ENCODE assay signal across 8 mouse cellular contexts in genomic region chr12:40445206-40445605, GRCm38 (mm10). TPM values are rescaled to one million over a fixed set of nuclear protein-coding genes. Genes with fewer than 3 reads are reported as not detected.
DNase-seq lines count a peak whose midpoint lies in the region; ATAC-seq and TF ChIP-seq lines count a peak whose summit lies in the region.

No protein-coding gene starts in this region.

- H3K9me3 ChIP-seq in MEL (replicated peaks; ENCODE audit: insufficient read depth, low read length), result no peaks in the 10 kb centered on the region
- H3K9me3 ChIP-seq in forebrain, embryonic 11.5 days (ENCODE audit: control insufficient read depth, low read length), result no peaks in the 10 kb centered on the region
- H3K9me3 ChIP-seq in midbrain, embryonic 13.5 days, result no peaks in the 10 kb centered on the region

- ATAC-seq in frontal cortex, adult (ENCODE audit: low TSS enrichment), result peak; percentile 17
- ATAC-seq in forebrain, embryonic 11.5 days (replicated peaks; ENCODE audit: low FRiP score), result peak; percentile 7
- peak; percentile 5 for ATAC-seq in midbrain, embryonic 13.5 days

- TF ChIP-seq EP300 in MEL (IDR thresholded peaks at IDR 0.05; ENCODE audit: low read depth in 1 of 2, low read length in 2 of 2), result no peak

- TF ChIP-seq POLR2A in MEL (IDR thresholded peaks at IDR 0.05; ENCODE audit: control insufficient read depth in 1 of 2, insufficient read depth in 1 of 2, low read depth in 1 of 2, low read length in 2 of 2, poor library complexity in 1 of 2), result no peak

- no peaks in the 10 kb centered on the region; a peak in 2 of 4 replicates for H3K4me1 ChIP-seq in MEL (ENCODE audit: control insufficient read depth in 1 of 2, insufficient read depth in 2 of 2, low read length in 2 of 2)
- H3K4me1 ChIP-seq in forebrain, embryonic 11.5 days (replicated peaks; ENCODE audit: control insufficient read depth, insufficient read depth, low read length), result no peaks in the 10 kb centered on the region
- H3K4me1 ChIP-seq in midbrain, embryonic 13.5 days (replicated peaks), result peaks cover 28% of the 10 kb centered on the region

- TF ChIP-seq CTCF in MEL (IDR thresholded peaks at IDR 0.05 in 2 of 3, conservative IDR thresholded peaks at IDR 0.05 in 1 of 3; ENCODE audit: control insufficient read depth in 1 of 3, insufficient read depth in 1 of 3, low read depth in 2 of 3, low read length in 3 of 3, poor library complexity in 1 of 3, severe bottlenecking in 1 of 3), result no peak

- peak overlapping the region; percentile 87 for H3K4me3 ChIP-seq in MEL (ENCODE audit: control insufficient read depth in 1 of 2, insufficient read depth in 1 of 2, low read depth in 2 of 2, low read length in 2 of 2)
- peak overlapping the region; percentile 74 for H3K4me3 ChIP-seq in forebrain, embryonic 11.5 days (ENCODE audit: low read depth, low read length)
- peak overlapping the region; percentile 77 for H3K4me3 ChIP-seq in midbrain, embryonic 13.5 days (replicated peaks)

- DNase-seq in frontal cortex, postnatal 36 days (ENCODE audit: low spot score in 2 of 2), result no peak
- no peak for DNase-seq in MEL (ENCODE audit: low read depth, low spot score)
- DNase-seq in forebrain, embryonic 11.5 days (ENCODE audit: low spot score), result no peak
- peak; percentile 28 for DNase-seq in large intestine, adult 2 months (ENCODE audit: low read depth, low spot score)
- DNase-seq in adrenal gland, adult (ENCODE audit: inconsistent age in 2 of 2, low spot score in 1 of 2), result no peak
- DNase-seq in adrenal gland, adult 18-20 months (ENCODE audit: low spot score in 2 of 2), result no peak

- H3K79me2 ChIP-seq in MEL (ENCODE audit: control insufficient read depth, insufficient read depth, low read length, poor library complexity), result no peaks in the 10 kb centered on the region

- no peak overlapping the region for H3K27ac ChIP-seq in MEL (ENCODE audit: control insufficient read depth, low read depth, low read length)
- no peak overlapping the region for H3K27ac ChIP-seq in forebrain, embryonic 11.5 days (ENCODE audit: low read depth, low read length)
- no peak overlapping the region for H3K27ac ChIP-seq in midbrain, embryonic 13.5 days

- H3K9ac ChIP-seq in MEL (ENCODE audit: control insufficient read depth, low read depth, low read length, poor library complexity, severe bottlenecking), result peak overlapping the region; percentile 58
- H3K9ac ChIP-seq in forebrain, embryonic 11.5 days (ENCODE audit: low read length), result peak overlapping the region; percentile 62
- peak overlapping the region; percentile 65 for H3K9ac ChIP-seq in midbrain, embryonic 13.5 days (replicated peaks)

- TF ChIP-seq RAD21 in MEL (IDR thresholded peaks at IDR 0.05; ENCODE audit: low read depth, low read length), result no peak

- WGBS in forebrain, embryonic 11.5 days, result under 1% methylated on average over 16 of the region's 16 CpGs
- under 1% methylated on average over 16 of the region's 16 CpGs for WGBS in large intestine, adult 2 months
- 1% methylated on average over 16 of the region's 16 CpGs for WGBS in midbrain, embryonic 13.5 days

- peaks cover 7 to 10% of the 10 kb centered on the region in 2 experiments for H3K27me3 ChIP-seq in MEL (ENCODE audit: control insufficient read depth in 1 of 2, insufficient read depth in 2 of 2, low read length in 2 of 2)
- H3K27me3 ChIP-seq in forebrain, embryonic 11.5 days (ENCODE audit: control insufficient read depth, insufficient read depth, low read length), result no peaks in the 10 kb centered on the region; the same call in 1 of the 2 replicates
- H3K27me3 ChIP-seq in midbrain, embryonic 13.5 days, result 0 out of 2 replicates have a peak, but pooled peaks cover 3% of the 10 kb centered on the region

- peaks cover 0 to 3% of the 10 kb centered on the region in 2 experiments; a peak in 1 of 4 replicates for H3K36me3 ChIP-seq in MEL (ENCODE audit: control insufficient read depth in 1 of 2, insufficient read depth in 2 of 2, low read length in 2 of 2)
- H3K36me3 ChIP-seq in forebrain, embryonic 11.5 days (ENCODE audit: control insufficient read depth, insufficient read depth, low read length), result no peaks in the 10 kb centered on the region
- H3K36me3 ChIP-seq in midbrain, embryonic 13.5 days, result no peaks in the 10 kb centered on the region

- H3K4me2 ChIP-seq in forebrain, embryonic 11.5 days (ENCODE audit: low read depth, low read length, severe bottlenecking), result peak overlapping the region; percentile 73
- peak overlapping the region; percentile 77 for H3K4me2 ChIP-seq in midbrain, embryonic 13.5 days (replicated peaks)

TF ChIP-seq in MEL, 35 proteins besides CTCF, POLR2A, EP300 and RAD21:
- peak; percentile 65; the same call in 1 of the 2 replicates for TF ChIP-seq BHLHE40 (IDR thresholded peaks at IDR 0.05; ENCODE audit: borderline replicate concordance, low read depth, low read length)
- TF ChIP-seq RCOR1 (IDR thresholded peaks at IDR 0.05; ENCODE audit: low read depth, low read length), result peak; percentile 56; the same call in 1 of the 2 replicates
- TF ChIP-seq MAX (IDR thresholded peaks at IDR 0.05; ENCODE audit: low read length), result 0 out of 2 replicates have a peak, but pooled peaks have one; percentile 36
- TF ChIP-seq NRF1 (IDR thresholded peaks at IDR 0.05; ENCODE audit: insufficient read depth, low read depth, low read length, poor library complexity, severe bottlenecking), result no peak
- peak; percentile 70; the same call in 1 of the 2 replicates for TF ChIP-seq MXI1 (IDR thresholded peaks at IDR 0.05; ENCODE audit: low read depth, low read length)

RNA-seq across cellular contexts. Expression of gene Zfp277, which starts 0.5 kb away (rescaled TPM):
- 1.1 TPM in 2 replicates for total RNA-seq in MEL (2012; rRNA removed)
- polyA plus RNA-seq in MEL (2012; ENCODE audit: insufficient read depth in 1 of 2, insufficient read length in 2 of 2, low read depth in 1 of 2, low replicate concordance in 2 of 2, missing spikeins in 1 of 2), result 1 to 10 TPM in 1 of 2 experiments, not detected in 1; 1.9 TPM
- polyA plus RNA-seq in forebrain, embryonic 11.5 days (2014; fragmentation: Nextera tagmentation; extraction: Ambion mirVana), result 36.5 and 38.7 TPM in 2 replicates
- polyA plus RNA-seq in large intestine, adult 2 months (2012; rRNA removed), result 5.9 and 6.4 TPM in 2 replicates
- 26.9 and 28.9 TPM in 2 replicates for polyA plus RNA-seq in midbrain, embryonic 13.5 days (2015; fragmentation: Nextera tagmentation; extraction: Ambion mirVana)
- 10 to 100 TPM; 11.6 to 15.2 TPM for total RNA-seq in adrenal gland, adult 18-20 months (2021)

RNA-seq across cellular contexts. Expression of gene Dock4, which starts 0.5 kb away (rescaled TPM):
- 0.08 and 0.13 TPM in 2 replicates for total RNA-seq in MEL (2012; rRNA removed)
- polyA plus RNA-seq in MEL (2012; ENCODE audit: insufficient read depth in 1 of 2, insufficient read length in 2 of 2, low read depth in 1 of 2, low replicate concordance in 2 of 2, missing spikeins in 1 of 2), result under 1 TPM in 1 of 2 experiments, not detected in 1; 0.17 TPM
- 18.7 and 19.8 TPM in 2 replicates for polyA plus RNA-seq in forebrain, embryonic 11.5 days (2014; fragmentation: Nextera tagmentation; extraction: Ambion mirVana)
- polyA plus RNA-seq in large intestine, adult 2 months (2012; rRNA removed), result 0.69 and 1.1 TPM in 2 replicates
- polyA plus RNA-seq in midbrain, embryonic 13.5 days (2015; fragmentation: Nextera tagmentation; extraction: Ambion mirVana), result 38.2 and 38.4 TPM in 2 replicates
- 10 to 100 TPM; 14.0 to 16.3 TPM for total RNA-seq in adrenal gland, adult 18-20 months (2021)
